Mouse (Mus musculus) embryonic fibroblast, embryonic 13.5 days (primary cell): ENCODE data around the gene Fbxo31.

ENCODE experiments used
- CTCF ChIP-seq: IDR thresholded peaks from 2 replicates; pipeline ENCODE4 v1.5.1; 2011; ENCODE audit warnings: mild to moderate bottlenecking, control low read depth, low read length, moderate library complexity, borderline replicate concordance; ENCODE audit not compliant: insufficient read depth
- POLR2A ChIP-seq: IDR thresholded peaks from 2 replicates; pipeline ENCODE4 v1.6.1; 2011; ENCODE audit warnings: low read depth, mild to moderate bottlenecking, control low read depth, low read length, moderate library complexity

- no peak for TF ChIP-seq CTCF
- no peak for TF ChIP-seq POLR2A
Observed at GRCm38 (mm10) chr8:121575661-121576060, 2.9 kb downstream of the Fbxo31 start.
